Mouse (Mus musculus) small intestine, adult 2 months (tissue): ENCODE measurements around the gene Tenm3. TPM values are rescaled to one million over a fixed set of nuclear protein-coding genes. Genes with fewer than 3 reads are reported as not detected.

Experiments used
- H3K27ac ChIP-seq: fragments of 200-500 bp; 2 replicates; pipeline ENCODE4 v1.5.1; 2012; ENCODE audit warnings: low read depth, low read length, control low read depth, inconsistent platforms; ENCODE audit not compliant: insufficient read depth
- H3K27me3 ChIP-seq: fragments of 200-500 bp; 2 replicates; pipeline ENCODE4 v1.6.1; 2012; ENCODE audit warnings: mild to moderate bottlenecking, moderate library complexity, low read length, inconsistent platforms; ENCODE audit not compliant: control insufficient read depth, insufficient read depth
- H3K36me3 ChIP-seq: fragments of 200-500 bp; 2 replicates; pipeline ENCODE4 v1.6.1; 2012; ENCODE audit warnings: mild to moderate bottlenecking, low read length, control low read depth, inconsistent platforms; ENCODE audit not compliant: control insufficient read depth, insufficient read depth
- H3K4me1 ChIP-seq: fragments of 200-500 bp; 2 replicates; pipeline ENCODE4 v1.6.1; 2012; ENCODE audit warnings: low read length, inconsistent platforms, mixed read lengths; ENCODE audit not compliant: control insufficient read depth, insufficient read depth, insufficient read length
- H3K4me3 ChIP-seq: fragments of 200-500 bp; 2 replicates; pipeline ENCODE4 v1.5.1; 2012; ENCODE audit warnings: low read depth, mild to moderate bottlenecking, control low read depth, inconsistent platforms, low read length, moderate library complexity
- CTCF ChIP-seq: fragments of 200-500 bp; IDR thresholded peaks from 2 replicates; pipeline ENCODE4 v1.5.1; 2012; ENCODE audit warnings: low read depth, mild to moderate bottlenecking, control low read depth, inconsistent platforms, low read length, moderate library complexity, mixed read lengths; ENCODE audit not compliant: insufficient replicate concordance, insufficient read length; ENCODE audit errors: extremely low read depth
- POLR2A ChIP-seq: fragments of 200-500 bp; IDR thresholded peaks from 2 replicates; pipeline ENCODE4 v1.6.1; 2012; ENCODE audit warnings: low read depth, mild to moderate bottlenecking, control low read depth, inconsistent platforms, low read length, moderate library complexity
- WGBS: fragments of 180-500 bp; shearing (Covaris S2); methylation state at CpG from one replicate; pipeline ENCODE4 v1.1.7; 2018; 5-methylcytosine and 5-hydroxymethylcytosine counted together
- polyA plus RNA-seq: library from polyadenylated mRNA; depleted of rRNA; stranded (reverse); fragments of >200 nt; gene quantifications from 2 replicates; pipeline ENCODE4 v1.2.3, GENCODE M21; 2012

Tenm3 gene
- polyA plus RNA-seq, 1 experiment = 1.6 TPM

- TF ChIP-seq CTCF (no peak), POLR2A (no peak)
- WGBS = 83% methylated on average over 10 of the region's 10 CpGs
- H3K27me3 ChIP-seq = no peaks in the 10 kb centered on the region
- H3K36me3 ChIP-seq = no peaks in the 10 kb centered on the region
- peaks cover 8% of the 10 kb centered on the region; the same call in 1 of the 2 replicates for H3K4me1 ChIP-seq
- no peak overlapping the region for H3K4me3 ChIP-seq
- H3K27ac ChIP-seq = no peak overlapping the region
These were observed 152.9 kb downstream of the Tenm3 start for GRCm38 (mm10) chr8:48690665-48691395.

GRCm38 (mm10) chr8:48688706-48689105 lies 155.0 kb downstream of the Tenm3 start:
- Histone ChIP-seq H3K4me3 (no peak overlapping the region), H3K27ac (no peak overlapping the region), H3K36me3 (no peaks in the 10 kb centered on the region), H3K4me1 (peaks cover 8% of the 10 kb centered on the region; the same call in 1 of the 2 replicates), H3K27me3 (no peaks in the 10 kb centered on the region)
- no peak for TF ChIP-seq POLR2A
- no peak for TF ChIP-seq CTCF
- 57% methylated on average over 4 of the region's 4 CpGs for WGBS

GRCm38 (mm10) chr8:48688188-48688587 lies 155.6 kb downstream of the Tenm3 start:
- Histone ChIP-seq H3K27me3 (no peaks in the 10 kb centered on the region), H3K36me3 (no peaks in the 10 kb centered on the region), H3K4me1 (peaks cover 8% of the 10 kb centered on the region; the same call in 1 of the 2 replicates), H3K4me3 (no peak overlapping the region), H3K27ac (no peak overlapping the region)
- WGBS = 16% methylated on average over 9 of the region's 9 CpGs
- no peak for TF ChIP-seq CTCF
- no peak for TF ChIP-seq POLR2A

- Histone ChIP-seq H3K36me3 (no peaks in the 10 kb centered on the region), H3K4me3 (no peak overlapping the region), H3K27ac (no peak overlapping the region), H3K27me3 (no peaks in the 10 kb centered on the region), H3K4me1 (peaks cover 3% of the 10 kb centered on the region; the same call in 1 of the 2 replicates)
- TF ChIP-seq POLR2A (no peak), CTCF (no peak)
- 23% methylated on average over 2 of the region's 2 CpGs for WGBS
These were observed 170.3 kb downstream of the Tenm3 start for GRCm38 (mm10) chr8:48673476-48673875.

GRCm38 (mm10) chr8:48672471-48672870 lies 171.3 kb downstream of the Tenm3 start:
- TF ChIP-seq CTCF (no peak), POLR2A (no peak)
- no peaks in the 10 kb centered on the region for H3K27me3 ChIP-seq
- WGBS = 95% methylated on average over 11 of the region's 11 CpGs

GRCm38 (mm10) chr8:48671318-48671717 lies 172.4 kb downstream of the Tenm3 start:
- Histone ChIP-seq H3K27ac (no peak overlapping the region), H3K27me3 (no peaks in the 10 kb centered on the region), H3K36me3 (no peaks in the 10 kb centered on the region), H3K4me1 (peaks cover 3% of the 10 kb centered on the region; the same call in 1 of the 2 replicates), H3K4me3 (no peak overlapping the region)
- 37% methylated on average over 4 of the region's 4 CpGs for WGBS
- no peak for TF ChIP-seq POLR2A
- TF ChIP-seq CTCF = no peak

More at GRCm38 (mm10) chr8:48672471-48672870, 171.3 kb downstream of the Tenm3 start:
- H3K36me3 ChIP-seq = no peaks in the 10 kb centered on the region
- H3K27ac ChIP-seq = no peak overlapping the region
- peaks cover 3% of the 10 kb centered on the region; the same call in 1 of the 2 replicates for H3K4me1 ChIP-seq
- no peak overlapping the region for H3K4me3 ChIP-seq

- no peaks in the 10 kb centered on the region for H3K27me3 ChIP-seq
- H3K4me3 ChIP-seq = no peak overlapping the region
- no peaks in the 10 kb centered on the region for H3K36me3 ChIP-seq
- 34% methylated on average over 3 of the region's 3 CpGs for WGBS
- TF ChIP-seq CTCF (no peak), POLR2A (no peak)
- H3K4me1 ChIP-seq = peaks cover 3% of the 10 kb centered on the region; the same call in 1 of the 2 replicates
- H3K27ac ChIP-seq = no peak overlapping the region
These were observed 172.9 kb downstream of the Tenm3 start for GRCm38 (mm10) chr8:48670895-48671294.
